Mouse (Mus musculus) forebrain, embryonic 11.5 days (tissue): Measurements from ENCODE around the gene Zdhhc18. TPM values are rescaled to one million over a fixed set of nuclear protein-coding genes. Genes with fewer than 3 reads are reported as not detected.

Source experiments
- ATAC-seq: fragments of 200-750 bp; cut with Nextera tagmentation; replicated peaks from 2 replicates; pipeline ENCODE4 v1.8.0; 2017; ENCODE audit warnings: moderate TSS enrichment; ENCODE audit not compliant: low FRiP score
- DNase-seq: peaks from one replicate; pipeline ENCODE4 v3.0.0-alpha.2; 2017; ENCODE audit warnings: low spot score
- H3K27ac ChIP-seq: fragments of 300-500 bp; sonication (generic); 2 replicates; pipeline ENCODE4 v1.5.1; 2014; ENCODE audit warnings: low read depth, low read length
- H3K27me3 ChIP-seq: fragments of 300-500 bp; sonication (generic); 2 replicates; pipeline ENCODE4 v1.6.1; 2014; ENCODE audit warnings: mild to moderate bottlenecking, low read length, mixed read lengths; ENCODE audit not compliant: control insufficient read depth, insufficient read depth
- H3K36me3 ChIP-seq: fragments of 300-500 bp; sonication (generic); 2 replicates; pipeline ENCODE4 v1.6.1; 2014; ENCODE audit warnings: mild to moderate bottlenecking, low read length, moderate library complexity, mixed read lengths; ENCODE audit not compliant: control insufficient read depth, insufficient read depth
- H3K4me1 ChIP-seq: fragments of 300-500 bp; sonication (generic); replicated peaks from 2 replicates; pipeline ENCODE4 v1.6.1; 2014; ENCODE audit warnings: low read length, mixed read lengths; ENCODE audit not compliant: control insufficient read depth, insufficient read depth
- H3K4me2 ChIP-seq: fragments of 300-500 bp; sonication (generic); 2 replicates; pipeline ENCODE4 v1.6.1; 2014; ENCODE audit warnings: low read depth, mild to moderate bottlenecking, low read length, moderate library complexity, mixed read lengths; ENCODE audit not compliant: severe bottlenecking
- H3K4me3 ChIP-seq: fragments of 300-500 bp; sonication (generic); 2 replicates; pipeline ENCODE4 v1.5.1; 2014; ENCODE audit warnings: low read depth, low read length
- H3K9ac ChIP-seq: fragments of 300-500 bp; sonication (generic); 2 replicates; pipeline ENCODE4 v1.6.1; 2014; ENCODE audit warnings: low read length
- H3K9me3 ChIP-seq: fragments of 300-500 bp; sonication (generic); 2 replicates; pipeline ENCODE4 v1.6.1; 2016; ENCODE audit warnings: low read length, mixed read lengths; ENCODE audit not compliant: control insufficient read depth
- WGBS: fragments of 180-500 bp; shearing (Covaris S2); extraction: QIAGEN DNeasy Blood & Tissue Kit; methylation state at CpG from one replicate; pipeline ENCODE4 v1.1.7; 2014; 5-methylcytosine and 5-hydroxymethylcytosine counted together
- polyA plus RNA-seq: library from polyadenylated mRNA; unstranded; fragments of >200 nt; fragmentation: Nextera tagmentation; extraction: Ambion mirVana; gene quantifications from 2 replicates; pipeline ENCODE4 v1.2.1, GENCODE M21; 2014

The Zdhhc18 gene
- polyA plus RNA-seq, 1 experiment from 2014 or later: 4.8 TPM

DNA sequence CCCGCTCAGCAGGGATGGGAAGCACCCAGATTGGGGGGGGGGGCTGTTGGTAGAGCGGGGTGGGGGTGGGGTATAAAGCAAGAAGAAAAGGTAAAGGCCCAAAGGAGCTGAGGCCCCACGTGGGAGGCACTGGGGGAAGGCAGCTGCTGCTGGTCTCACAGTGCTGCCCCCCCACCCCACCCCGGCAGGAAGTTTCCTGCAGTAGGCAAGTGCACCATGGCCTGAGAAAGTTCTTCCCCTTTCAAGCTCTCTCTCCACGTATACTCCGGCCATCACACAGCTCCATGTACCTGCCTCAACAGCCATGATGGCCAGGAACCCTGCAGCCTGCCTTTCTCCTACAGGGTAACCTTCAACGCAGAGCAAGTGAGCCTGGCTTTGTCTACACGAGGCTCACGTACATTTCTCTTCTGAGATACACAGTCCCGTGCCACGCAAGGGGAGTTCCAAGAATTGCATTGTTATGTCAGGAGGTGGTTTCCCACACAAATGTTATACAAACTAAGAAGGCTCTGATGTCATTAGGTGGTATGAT, 27.7 kb downstream of the Zdhhc18 start:
- Histone ChIP-seq H3K4me1 (no peaks in the 10 kb centered on the region), H3K9me3 (no peaks in the 10 kb centered on the region), H3K27me3 (no peaks in the 10 kb centered on the region), H3K27ac (no peak overlapping the region), H3K9ac (no peak overlapping the region), H3K4me2 (no peak overlapping the region), H3K36me3 (no peaks in the 10 kb centered on the region), H3K4me3 (no peak overlapping the region)
- 82% methylated on average over 11 of the region's 11 CpGs for WGBS
- ATAC-seq (no peak), DNase-seq (no peak)

DNA sequence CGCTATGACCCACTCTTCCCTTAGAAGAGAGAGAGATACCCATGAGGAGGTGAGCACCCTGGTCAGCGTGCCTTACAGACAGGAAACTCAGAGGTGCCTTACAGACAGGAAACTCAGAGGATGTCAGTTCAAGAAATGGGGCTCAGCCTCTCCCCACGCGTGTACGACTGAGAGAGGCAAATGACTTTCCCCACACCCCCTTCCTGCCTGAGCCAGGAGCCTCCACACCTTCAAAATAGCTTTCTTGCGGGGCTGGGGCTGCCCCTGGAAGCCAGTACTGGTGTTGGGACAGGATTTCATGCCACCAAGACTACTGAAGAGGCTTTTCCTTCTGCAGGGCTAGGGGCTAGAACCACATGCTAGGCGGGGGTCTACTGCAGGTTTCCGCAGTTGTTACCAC, 29.3 kb downstream of the Zdhhc18 start:
- H3K36me3 ChIP-seq: no peaks in the 10 kb centered on the region
- no peaks in the 10 kb centered on the region for H3K4me1 ChIP-seq
- H3K27me3 ChIP-seq: no peaks in the 10 kb centered on the region
- H3K27ac ChIP-seq: no peak overlapping the region
- H3K9me3 ChIP-seq: no peaks in the 10 kb centered on the region
- DNase-seq: no peak
- WGBS: 91% methylated on average over 8 of the region's 8 CpGs
- H3K4me3 ChIP-seq: no peak overlapping the region
- ATAC-seq: no peak
- no peak overlapping the region for H3K4me2 ChIP-seq
- H3K9ac ChIP-seq: no peak overlapping the region

DNA sequence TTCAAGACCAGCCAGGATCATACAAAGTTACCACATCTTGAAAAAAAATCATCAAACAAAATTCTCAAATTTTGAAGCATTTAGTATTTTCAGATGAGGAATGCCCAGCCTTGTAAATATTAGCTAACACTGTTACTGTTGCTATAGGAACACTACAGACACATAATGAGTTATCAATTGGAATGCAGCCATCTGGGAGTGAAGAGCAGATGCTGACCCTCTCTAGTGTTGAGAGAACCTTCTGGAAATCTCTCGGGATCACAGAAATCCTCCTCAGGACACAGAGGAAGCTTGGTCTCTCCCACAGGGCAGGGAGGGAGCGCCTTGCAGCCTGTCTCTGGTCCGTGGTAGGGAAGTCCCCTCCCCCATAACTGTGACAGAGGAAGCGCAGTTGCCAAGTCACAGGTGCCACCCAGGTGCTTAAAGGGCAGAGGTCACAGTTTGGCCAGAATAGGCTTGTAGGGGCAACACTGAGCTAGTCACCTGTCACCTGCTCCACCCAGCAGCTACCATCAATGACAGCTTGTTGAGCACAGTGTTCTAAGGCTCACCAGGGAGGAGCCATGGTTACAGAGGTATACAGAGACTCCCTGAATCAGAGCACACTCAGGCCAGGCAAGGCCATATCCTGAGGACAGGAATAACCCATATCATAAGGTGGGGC, 30.3 kb downstream of the Zdhhc18 start:
- Histone ChIP-seq H3K4me1 (no peaks in the 10 kb centered on the region), H3K9ac (no peak overlapping the region), H3K4me3 (no peak overlapping the region), H3K27me3 (no peaks in the 10 kb centered on the region), H3K27ac (no peak overlapping the region), H3K4me2 (no peak overlapping the region), H3K9me3 (no peaks in the 10 kb centered on the region), H3K36me3 (no peaks in the 10 kb centered on the region)
- ATAC-seq (no peak), DNase-seq (no peak)
- 86% methylated on average over 4 of the region's 4 CpGs for WGBS

DNA sequence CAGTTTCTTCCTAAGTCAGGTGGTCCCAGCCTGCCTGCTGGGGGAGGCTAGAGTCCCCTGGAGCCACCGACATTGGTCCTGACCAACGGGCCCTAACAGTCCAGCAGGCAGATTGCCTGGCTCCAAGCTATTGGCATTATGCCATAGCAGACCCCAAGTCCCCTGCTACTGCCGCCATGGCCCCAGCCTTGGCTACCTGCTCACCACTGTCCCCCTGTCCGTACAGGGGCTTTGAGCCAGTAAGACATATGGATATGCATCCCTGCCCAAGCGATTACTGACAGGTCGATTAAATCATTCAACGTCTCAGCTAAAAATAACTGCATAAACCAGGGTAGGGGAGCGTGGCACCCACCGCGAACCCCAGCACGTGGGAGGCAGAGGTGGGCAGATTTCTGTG, 32.0 kb downstream of the Zdhhc18 start:
- 94% methylated on average over 11 of the region's 11 CpGs for WGBS
- no peak for ATAC-seq
- Histone ChIP-seq H3K27ac (no peak overlapping the region), H3K9me3 (no peaks in the 10 kb centered on the region), H3K4me1 (no peaks in the 10 kb centered on the region), H3K4me2 (no peak overlapping the region), H3K36me3 (peaks cover 3% of the 10 kb centered on the region; the same call in 1 of the 2 replicates), H3K27me3 (no peaks in the 10 kb centered on the region), H3K9ac (no peak overlapping the region), H3K4me3 (no peak overlapping the region)
- no peak for DNase-seq

DNA sequence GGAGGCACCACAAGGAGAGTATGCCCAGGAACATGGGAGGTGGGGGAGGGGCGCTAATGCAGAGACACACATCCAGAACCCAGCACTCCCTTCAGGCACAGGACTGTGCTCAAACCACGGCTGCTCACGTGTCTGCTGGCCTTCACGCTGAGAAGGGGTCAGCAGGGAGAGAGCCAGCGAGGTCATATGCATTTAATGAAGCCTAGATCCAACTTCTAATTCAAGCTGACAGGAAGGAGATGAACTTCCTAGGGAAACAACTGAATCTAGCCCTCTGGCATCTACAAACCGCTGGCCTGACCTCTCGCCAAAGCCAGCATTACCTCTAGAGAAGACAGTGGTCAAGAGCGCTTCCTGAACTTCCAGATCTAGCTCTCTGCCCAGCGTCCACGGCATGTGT, 34.5 kb downstream of the Zdhhc18 start:
- peaks cover 14% of the 10 kb centered on the region; the same call in 1 of the 2 replicates for H3K36me3 ChIP-seq
- 84% methylated on average over 10 of the region's 10 CpGs for WGBS
- no peaks in the 10 kb centered on the region; the same call in 1 of the 2 replicates for H3K9me3 ChIP-seq
- H3K27me3 ChIP-seq: no peaks in the 10 kb centered on the region
- H3K27ac ChIP-seq: no peak overlapping the region
- H3K9ac ChIP-seq: no peak overlapping the region
- H3K4me1 ChIP-seq: no peaks in the 10 kb centered on the region
- DNase-seq (no peak), ATAC-seq (no peak)
- H3K4me3 ChIP-seq: no peak overlapping the region
- H3K4me2 ChIP-seq: no peak overlapping the region

DNA sequence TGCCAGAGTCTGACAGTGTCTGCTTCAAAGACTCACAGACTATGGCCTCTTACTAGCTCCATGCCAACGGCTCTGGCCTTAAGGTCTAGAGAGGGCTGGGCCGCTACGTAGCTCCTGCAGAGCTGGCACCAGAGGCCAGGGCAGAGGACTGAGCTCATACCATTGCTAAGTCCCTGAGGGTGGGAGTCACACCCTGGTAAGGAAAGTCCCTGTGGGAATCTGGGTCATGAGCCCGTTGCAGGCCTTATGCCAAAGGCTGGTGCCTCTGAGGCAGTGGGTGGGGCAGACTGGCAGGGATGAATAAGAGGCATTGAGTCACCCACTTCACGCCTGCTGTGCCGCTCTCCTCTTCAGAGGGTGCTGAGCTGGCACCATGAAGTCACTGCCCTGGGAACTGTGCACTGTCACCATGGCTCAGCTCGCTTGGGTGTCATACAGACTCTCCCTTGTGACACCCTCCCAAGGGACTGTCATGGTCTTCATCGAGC, 35.6 kb downstream of the Zdhhc18 start:
- no peak for ATAC-seq
- no peak for DNase-seq
- Histone ChIP-seq H3K9me3 (no peaks in the 10 kb centered on the region; the same call in 1 of the 2 replicates), H3K36me3 (peaks cover 14% of the 10 kb centered on the region; the same call in 1 of the 2 replicates), H3K27ac (no peak overlapping the region), H3K4me1 (no peaks in the 10 kb centered on the region), H3K4me2 (no peak overlapping the region), H3K27me3 (no peaks in the 10 kb centered on the region), H3K9ac (no peak overlapping the region), H3K4me3 (no peak overlapping the region)
- WGBS: 90% methylated on average over 8 of the region's 8 CpGs

DNA sequence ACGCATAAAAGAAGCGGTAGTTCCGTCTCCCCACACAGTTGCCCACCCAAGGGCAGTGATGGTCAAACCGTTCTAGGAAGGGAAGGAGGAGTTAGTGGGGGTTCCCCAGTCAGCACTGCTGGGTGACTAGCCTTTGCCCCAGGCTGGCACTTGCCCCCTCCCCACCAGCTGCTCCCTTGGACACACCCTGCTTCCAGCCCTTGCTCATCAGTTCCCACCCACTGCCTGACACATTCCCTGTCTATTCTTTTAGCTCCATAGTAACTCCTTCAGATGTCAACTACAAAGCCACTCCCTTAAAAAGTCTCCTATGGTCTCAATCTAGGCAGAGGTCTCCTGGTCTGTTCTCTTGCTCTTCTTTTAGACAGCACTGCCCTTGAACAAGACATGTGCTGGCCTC, 36.1 kb downstream of the Zdhhc18 start:
- no peaks in the 10 kb centered on the region for H3K27me3 ChIP-seq
- H3K4me1 ChIP-seq: no peaks in the 10 kb centered on the region
- no peak overlapping the region for H3K4me3 ChIP-seq
- DNase-seq: no peak
- ATAC-seq: no peak
- H3K9ac ChIP-seq: no peak overlapping the region
- peaks cover 14% of the 10 kb centered on the region; the same call in 1 of the 2 replicates for H3K36me3 ChIP-seq
- H3K27ac ChIP-seq: no peak overlapping the region
- WGBS: 92% methylated on average over 4 of the region's 4 CpGs
- H3K9me3 ChIP-seq: no peaks in the 10 kb centered on the region; the same call in 1 of the 2 replicates
- H3K4me2 ChIP-seq: no peak overlapping the region

DNA sequence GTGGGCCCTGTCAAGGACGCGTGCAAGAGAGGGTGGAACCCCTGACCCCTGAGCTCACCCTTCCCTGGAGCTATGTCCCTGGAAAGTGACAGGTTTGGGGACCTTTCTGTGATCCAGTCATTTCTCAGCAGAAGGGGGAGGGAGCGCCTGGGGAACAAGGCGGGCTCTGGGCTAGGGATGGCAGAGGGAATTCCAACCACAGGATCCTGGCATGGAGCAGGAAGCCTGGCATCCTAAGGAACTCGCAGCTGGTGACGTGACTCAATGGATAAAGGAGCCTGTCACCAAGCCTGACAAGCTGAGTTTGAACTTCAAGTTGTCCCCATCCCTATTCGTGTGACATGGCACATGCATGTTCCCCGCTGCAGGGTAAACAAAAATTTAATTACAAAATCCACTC, 36.9 kb downstream of the Zdhhc18 start:
- Histone ChIP-seq H3K9me3 (no peaks in the 10 kb centered on the region; the same call in 1 of the 2 replicates), H3K36me3 (peaks cover 14% of the 10 kb centered on the region; the same call in 1 of the 2 replicates), H3K4me2 (no peak overlapping the region), H3K4me3 (no peak overlapping the region), H3K27ac (no peak overlapping the region), H3K9ac (no peak overlapping the region), H3K4me1 (no peaks in the 10 kb centered on the region), H3K27me3 (no peaks in the 10 kb centered on the region)
- no peak for ATAC-seq
- DNase-seq: no peak
- 93% methylated on average over 8 of the region's 8 CpGs for WGBS

DNA sequence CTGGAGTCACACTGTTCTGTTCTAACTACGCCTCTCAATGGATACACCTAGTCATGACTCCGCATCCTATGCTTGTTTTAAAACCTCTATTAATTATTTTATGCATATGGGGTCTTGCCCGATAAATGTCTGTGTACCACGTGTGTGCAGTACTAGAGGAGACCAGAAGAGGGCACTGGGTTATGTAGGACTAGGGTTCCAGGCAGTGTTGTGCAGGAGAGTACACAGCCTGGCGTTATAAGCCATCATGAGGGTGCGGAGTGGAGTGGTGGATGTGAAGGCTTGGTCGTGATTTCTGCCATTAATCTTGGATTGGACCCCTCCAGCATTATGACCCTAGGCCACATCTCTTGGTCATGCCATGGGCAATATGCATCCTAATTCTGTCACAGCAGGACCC, 37.5 kb downstream of the Zdhhc18 start:
- no peak overlapping the region for H3K4me2 ChIP-seq
- WGBS: 97% methylated on average over 7 of the region's 7 CpGs
- no peak overlapping the region for H3K27ac ChIP-seq
- DNase-seq: no peak
- no peaks in the 10 kb centered on the region for H3K27me3 ChIP-seq
- no peak overlapping the region for H3K4me3 ChIP-seq
- ATAC-seq: no peak
- no peak overlapping the region for H3K9ac ChIP-seq
- H3K4me1 ChIP-seq: no peaks in the 10 kb centered on the region
- no peaks in the 10 kb centered on the region; the same call in 1 of the 2 replicates for H3K9me3 ChIP-seq
- peaks cover 14% of the 10 kb centered on the region; the same call in 1 of the 2 replicates for H3K36me3 ChIP-seq
